Mouse (Mus musculus) frontal cortex, adult 2 months (tissue): ENCODE data around the gene Sesn1. TPM values are rescaled to one million over a fixed set of nuclear protein-coding genes. Genes with fewer than 3 reads are reported as not detected.
"Not testable (repeated sequence)": the region's sequence is repeated elsewhere in the genome, so short reads cannot be mapped to it uniquely, and the experiment has no call there.

ENCODE experiments used
- DNase-seq, 2 experiments: peaks; one replicate each; pipeline ENCODE4 v3.0.0; 2022; ENCODE audit warnings: low spot score in 1 of 2; ENCODE audit errors: extremely low spot score in 1 of 2
- polyA plus RNA-seq: library from polyadenylated mRNA; depleted of rRNA; stranded (reverse); fragments of >200 nt; gene quantifications from 2 replicates; pipeline ENCODE4 v1.2.3, GENCODE M21; 2012

The Sesn1 gene
- polyA plus RNA-seq, 1 experiment = 56.0 TPM

DNA sequence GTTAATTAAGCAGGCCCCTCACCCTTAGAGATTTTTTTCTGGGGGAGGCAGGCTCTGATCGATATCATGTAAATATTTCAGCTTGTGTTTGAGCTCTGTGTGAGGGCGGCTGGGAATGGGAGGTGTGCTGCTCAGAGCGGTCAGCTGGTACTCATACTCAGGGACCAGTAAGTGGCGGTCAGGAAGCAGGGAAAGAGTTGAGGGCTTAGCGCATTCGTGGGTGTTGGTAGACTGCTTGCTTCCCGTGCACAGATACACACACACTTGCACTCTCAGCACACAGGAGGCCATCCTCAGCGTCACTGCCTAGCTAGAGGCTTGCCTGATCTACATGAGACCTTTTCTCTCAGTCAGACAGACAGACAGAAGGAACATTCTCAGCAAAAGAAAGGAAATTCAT lies 91.7 kb downstream of the Sesn1 start:
- DNase-seq = no peak

DNA sequence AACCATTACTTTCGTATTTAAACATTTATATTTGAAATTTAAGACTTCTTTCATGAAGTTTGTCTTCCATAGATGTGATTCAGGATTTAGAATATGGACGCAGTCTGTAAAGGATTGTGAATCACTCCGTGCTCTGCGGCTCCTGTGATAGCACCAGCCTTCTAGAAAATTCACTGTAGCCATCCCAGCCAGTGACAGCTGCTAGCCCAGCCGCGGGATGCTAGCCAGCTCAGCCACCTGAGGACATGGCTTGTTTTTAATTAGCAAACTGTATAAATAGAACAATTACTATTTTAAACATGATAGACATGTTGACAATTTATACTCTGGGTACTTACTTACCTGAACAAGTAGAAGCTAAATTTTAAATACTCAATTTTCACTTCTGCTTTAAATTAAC lies 92.1 kb downstream of the Sesn1 start:
- DNase-seq = no peak

DNA sequence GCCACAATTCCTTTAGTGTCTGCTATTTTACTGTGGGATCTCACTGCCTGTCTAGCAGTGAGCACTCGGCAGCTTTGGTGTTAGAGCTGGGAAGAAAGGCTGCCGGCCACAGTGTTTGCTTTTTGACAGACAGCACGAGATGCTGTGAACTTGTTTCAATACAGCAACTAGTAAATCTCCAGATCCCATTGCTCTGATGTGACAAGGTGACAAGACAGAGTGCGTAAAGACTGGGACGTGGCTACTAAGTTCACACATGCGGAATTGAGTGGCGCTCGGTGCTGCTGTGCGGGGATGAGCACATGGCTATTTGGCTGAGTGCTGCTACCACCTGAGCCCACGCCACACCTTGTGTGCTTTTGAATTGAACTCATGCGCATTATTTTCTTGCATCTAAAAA lies 97.7 kb downstream of the Sesn1 start:
- no peak for DNase-seq

DNA sequence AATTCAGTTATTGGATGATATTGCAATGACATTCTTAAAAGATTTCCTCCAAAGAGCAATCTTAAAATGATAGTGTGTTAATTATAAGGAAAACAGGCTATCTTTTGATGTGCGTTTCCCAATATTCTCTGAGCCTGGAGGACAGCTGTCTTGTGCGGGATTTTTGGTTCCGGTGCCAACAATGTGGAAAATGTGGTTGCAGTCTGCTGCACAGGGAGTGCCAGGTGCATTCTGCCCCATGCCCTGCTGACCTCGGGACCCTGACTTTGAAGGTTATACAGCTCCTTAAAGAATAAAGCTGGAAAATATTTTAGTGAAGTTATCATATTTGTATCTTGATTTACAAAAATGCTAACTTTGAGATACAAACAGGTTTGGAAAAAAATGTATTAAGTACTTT lies 98.2 kb downstream of the Sesn1 start:
- DNase-seq = no peak

DNA sequence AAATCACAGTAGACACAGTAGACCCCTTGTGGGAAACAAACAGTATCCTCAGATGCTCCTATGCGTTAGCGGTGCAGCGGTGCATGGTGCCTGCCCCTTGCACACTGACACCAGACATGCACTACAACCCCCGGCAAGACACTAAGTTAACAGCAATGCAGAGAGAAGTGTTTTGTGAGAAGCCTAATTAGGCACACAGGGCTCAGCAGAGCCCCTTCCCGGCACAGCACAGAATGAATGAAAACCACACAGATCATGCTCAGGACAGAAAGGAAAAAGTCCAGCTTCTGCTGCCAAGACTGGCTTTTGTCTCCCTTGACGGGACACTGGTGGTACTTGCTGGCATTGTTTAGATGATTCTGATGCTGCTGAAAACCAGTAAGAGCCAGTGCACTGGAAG lies 99.2 kb downstream of the Sesn1 start:
- DNase-seq = no peak

DNA sequence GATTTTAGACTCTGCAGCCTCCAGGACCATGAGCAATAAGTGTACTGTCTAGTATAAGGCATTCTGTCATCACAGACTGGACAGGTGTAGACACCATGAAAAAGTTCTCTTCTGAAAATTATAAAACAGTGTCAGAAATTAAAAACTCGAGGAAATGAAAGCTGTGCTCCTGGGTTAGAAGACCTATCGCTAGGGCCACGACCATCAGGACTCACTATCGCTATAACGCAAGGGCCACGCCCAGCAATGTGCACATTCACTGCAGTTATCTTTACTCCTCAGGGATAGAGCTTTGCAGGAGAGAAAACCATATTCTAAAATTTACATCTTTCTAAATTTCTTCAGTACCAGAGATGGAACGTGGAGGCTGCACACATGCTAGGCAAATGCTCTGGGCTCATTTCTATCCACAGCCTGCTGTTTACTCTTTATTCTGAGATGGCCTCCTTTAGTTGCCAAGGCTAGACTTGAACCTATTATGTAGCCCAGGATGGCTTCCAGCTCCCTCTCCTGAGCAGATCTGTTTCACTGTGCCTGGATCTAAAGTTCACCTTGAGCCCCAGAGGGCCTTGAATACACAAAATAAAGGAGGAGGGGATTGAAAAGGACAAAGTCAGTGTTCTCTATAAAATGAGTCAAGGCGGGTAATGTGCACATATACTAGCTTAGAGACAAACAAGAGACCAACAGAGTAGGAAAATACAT lies 102.7 kb downstream of the Sesn1 start:
- DNase-seq = no peak

DNA sequence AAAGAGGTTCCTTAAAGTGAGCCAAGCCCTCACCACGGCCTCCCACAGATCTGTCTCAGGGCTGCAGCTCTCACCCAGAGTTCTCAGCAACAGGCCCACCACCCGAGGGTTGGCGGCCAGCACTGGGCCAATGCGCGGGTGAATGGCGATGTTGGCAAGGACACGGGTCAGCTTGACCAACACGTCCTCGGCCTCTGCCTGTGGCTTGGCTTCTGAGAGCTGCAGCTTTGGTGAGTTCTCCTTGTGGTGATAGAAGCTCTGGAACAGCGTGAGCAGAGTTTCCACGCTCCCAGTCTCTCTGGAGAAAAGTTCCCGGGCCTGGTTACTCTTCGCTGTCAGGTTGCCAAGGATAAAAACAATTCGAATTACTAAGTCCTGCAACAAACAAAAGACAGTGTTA lies 117.0 kb downstream of the Sesn1 start:
- no peak for DNase-seq

DNA sequence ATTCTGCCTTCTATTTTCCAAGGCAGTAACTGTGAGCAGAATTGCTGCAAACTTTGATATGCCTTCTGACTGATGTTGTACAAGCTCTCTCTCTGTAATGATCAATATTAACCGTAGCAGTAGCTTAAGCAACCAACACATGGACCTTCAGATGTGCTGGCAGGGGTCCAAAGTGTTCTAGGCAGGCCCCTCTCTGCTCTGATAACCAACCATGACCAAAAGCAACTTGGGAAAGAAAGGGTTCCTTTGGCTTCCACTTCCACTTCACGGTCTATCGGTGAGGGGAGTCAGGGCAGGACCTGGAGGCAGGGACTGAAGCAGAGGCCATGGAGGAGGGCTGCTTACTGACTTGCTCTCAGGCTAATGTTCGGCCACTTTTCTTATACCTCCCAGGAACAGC lies 121.2 kb downstream of the Sesn1 start:
- no peak for DNase-seq

DNA sequence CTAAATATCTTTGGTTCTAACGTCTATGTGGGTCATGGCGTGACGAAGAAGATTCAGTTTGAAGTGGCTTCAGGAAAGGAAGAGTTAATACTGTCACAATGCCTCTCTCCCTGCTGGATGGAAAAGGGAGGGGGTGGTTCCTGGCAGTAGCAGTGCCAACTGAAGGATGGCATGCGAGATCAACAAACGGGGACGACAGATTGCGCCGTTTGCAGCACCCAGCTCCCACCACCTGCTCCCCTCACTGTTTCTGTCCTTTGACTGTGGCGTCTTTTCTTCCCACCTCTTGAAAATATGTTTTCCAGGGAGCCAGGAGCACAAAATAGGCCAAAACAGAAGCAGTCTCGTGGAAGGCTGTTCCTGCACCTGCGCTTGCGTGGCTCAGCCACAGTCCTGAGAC lies 122.2 kb downstream of the Sesn1 start:
- peak; percentile 84 to 86 for DNase-seq

DNA sequence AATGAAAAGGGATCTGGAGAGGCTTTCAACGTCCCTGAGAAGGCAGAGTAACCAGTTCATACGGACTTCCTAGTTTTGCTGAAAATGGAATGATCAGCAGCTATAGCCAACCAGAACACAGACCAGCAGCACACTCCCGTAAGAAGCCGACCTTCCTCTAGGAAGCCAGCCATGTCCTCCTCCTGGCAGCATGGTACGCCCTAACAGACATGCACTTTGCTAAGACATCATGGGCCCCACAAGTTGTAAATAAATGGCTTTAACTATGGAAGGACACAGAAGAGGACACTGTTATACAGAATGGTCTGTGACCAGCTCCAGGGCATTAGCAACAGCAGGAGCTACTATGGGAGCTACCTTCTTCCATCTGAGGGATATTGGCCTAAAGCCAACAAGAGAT lies 123.2 kb downstream of the Sesn1 start:
- DNase-seq = no peak

DNA sequence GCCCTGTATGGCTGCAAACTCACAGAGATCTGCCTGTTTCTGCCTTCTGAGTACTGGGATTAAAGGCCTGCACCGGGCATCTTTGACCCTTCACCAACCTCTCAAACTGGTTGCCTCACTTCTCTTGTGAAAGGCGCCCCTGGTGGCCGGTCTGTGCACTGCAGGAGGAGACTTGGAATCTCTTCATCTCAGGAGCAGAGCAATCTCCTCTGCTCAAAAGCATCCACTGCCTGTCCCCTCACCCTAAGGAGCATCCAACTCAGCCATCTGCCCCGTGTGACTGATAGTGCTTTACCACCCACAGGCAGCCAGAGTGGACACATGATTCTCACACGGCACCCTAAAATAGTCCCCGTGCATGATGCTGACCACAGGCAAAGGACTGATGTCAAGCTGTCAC lies 123.8 kb downstream of the Sesn1 start:
- peak in 1 of 2 experiments; percentile 68 for DNase-seq

DNA sequence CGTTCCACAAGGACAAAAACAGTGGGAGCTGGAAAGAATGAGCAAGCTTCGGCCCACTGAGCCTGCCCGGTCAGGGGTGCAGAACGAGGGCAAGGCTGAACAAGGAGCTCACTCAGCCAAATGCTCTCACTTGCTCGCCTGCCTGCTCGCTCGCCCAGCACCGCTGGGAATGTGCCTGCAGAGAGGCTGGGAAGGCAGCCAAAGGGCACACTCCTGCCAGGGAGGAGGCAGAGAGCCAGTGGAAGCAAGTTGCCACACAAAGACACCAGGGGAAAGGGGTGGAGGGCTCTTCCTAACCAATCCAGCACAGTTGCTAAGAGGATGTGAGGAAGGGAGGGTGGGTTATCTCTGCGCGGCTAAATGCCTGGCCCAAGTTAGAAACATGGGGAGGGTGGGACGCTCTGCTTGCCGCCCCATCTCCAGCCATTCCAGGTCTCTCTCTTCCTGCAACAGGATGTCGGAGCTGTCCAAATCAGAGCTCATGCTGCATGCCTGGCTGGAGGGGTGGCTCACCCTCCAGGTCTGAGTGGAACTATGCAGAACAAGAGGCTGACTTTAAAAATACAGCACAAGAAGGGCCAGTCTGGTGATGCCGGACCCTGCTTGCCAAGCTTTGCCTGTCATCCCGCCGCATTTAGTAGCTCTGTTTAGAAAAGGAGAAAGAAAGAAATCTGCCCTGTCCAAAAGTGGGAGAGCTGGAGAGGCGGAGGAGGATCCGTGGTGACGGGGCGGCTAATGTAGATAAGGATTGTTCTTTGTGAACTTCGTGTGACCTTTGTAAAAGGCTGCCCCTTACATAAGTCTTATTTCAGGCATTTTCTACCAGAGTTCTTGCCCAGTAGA lies 125.1 kb downstream of the Sesn1 start:
- peak; percentile 75 to 87 for DNase-seq

DNA sequence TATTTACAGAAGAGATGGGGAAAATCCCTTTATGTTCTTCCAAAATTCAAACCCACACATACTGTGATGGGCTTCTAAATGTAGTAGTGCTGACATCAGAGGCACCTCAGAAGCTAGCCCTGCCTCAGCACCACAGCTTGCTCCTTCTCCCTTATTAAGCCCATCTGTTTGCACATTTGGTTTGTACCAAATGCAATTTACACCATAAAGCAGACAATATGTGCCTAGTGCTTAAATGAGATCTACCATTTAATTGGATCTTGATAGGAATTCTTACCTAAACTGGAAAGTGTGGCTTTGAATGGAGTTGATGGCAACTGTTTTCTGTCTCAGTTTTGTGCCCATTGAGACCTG lies 125.7 kb downstream of the Sesn1 start:
- DNase-seq = peak in 1 of 2 experiments; percentile 71

DNA sequence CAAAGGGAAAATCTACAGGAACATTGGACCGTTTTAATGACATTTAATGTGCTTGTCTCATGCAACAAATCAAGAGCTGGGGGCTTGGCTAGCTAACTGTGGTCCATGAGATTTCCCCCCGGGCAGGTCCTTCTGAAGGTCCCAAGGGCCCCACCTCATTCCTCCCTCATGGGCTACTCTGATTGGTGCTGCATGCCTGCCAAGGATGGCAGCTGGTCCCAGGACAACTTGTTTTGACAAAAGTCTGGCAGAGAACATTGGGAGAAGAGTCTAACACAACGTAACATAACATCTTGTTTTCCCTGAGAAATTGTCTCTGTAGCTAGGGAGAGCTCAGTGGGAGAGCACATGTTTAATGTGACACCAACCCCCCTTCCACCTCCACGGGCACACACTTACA lies 126.4 kb downstream of the Sesn1 start:
- DNase-seq = peak in 1 of 2 experiments; percentile 34

DNA sequence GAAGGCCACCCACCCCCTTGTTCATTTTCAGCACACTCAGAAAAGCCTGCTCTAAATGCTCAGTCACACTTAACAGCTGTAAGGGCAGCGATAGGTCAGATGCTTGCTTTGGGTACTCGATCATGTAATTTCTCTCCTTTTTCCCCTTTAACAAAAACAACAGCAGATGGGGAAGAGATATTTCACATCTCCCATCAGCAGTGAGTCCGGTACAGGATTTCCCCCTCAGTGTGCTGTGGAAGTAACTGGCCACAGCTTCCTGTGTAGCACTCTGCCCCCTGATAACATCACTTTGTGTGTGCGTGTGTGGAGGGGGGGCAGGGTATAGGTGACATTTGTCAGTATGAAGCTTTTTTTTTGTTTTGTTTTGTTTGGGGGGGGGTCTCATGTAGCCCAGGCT lies 127.4 kb downstream of the Sesn1 start:
- DNase-seq = no peak

DNA sequence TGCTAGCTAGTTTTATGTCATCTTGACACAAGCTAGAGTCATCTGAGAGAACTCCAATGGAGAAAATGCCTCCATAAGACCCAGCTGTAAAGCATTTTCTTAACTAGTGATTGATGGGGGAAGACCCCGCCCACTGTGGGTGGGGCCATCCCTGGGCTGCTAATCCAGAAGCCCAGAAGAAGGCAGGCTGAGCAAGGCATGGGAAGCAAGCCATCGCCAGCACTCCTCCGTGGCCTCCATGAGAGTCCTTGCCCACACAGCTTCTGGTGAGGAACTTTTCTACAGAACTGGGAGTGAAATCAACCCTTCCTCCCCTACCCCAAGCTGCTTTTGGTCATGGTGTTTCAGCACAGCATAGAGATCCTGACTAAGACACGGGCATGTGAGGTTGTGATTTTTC lies 129.4 kb downstream of the Sesn1 start:
- peak in 1 of 2 experiments; percentile 43 for DNase-seq

DNA sequence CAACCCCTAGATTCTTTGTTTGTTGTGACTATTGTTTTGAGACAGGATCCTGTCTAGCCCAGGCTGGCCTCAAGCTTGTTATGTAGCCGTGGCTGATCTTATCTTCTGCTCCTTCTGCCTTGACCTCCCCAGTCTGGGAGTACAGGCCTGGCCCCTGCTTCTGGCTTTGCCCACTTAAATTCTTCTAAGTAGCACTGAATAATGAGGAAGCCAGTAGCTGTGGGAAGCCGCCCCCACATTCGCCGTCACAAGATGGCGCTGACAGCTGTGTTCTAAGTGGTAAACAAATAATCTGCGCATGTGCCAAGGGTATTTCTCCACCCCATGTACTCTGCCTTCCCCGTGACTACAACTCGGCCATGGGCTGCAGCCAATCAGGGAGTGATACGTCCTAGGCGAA lies 142.6 kb downstream of the Sesn1 start:
- DNase-seq = not testable (repeated sequence)

DNA sequence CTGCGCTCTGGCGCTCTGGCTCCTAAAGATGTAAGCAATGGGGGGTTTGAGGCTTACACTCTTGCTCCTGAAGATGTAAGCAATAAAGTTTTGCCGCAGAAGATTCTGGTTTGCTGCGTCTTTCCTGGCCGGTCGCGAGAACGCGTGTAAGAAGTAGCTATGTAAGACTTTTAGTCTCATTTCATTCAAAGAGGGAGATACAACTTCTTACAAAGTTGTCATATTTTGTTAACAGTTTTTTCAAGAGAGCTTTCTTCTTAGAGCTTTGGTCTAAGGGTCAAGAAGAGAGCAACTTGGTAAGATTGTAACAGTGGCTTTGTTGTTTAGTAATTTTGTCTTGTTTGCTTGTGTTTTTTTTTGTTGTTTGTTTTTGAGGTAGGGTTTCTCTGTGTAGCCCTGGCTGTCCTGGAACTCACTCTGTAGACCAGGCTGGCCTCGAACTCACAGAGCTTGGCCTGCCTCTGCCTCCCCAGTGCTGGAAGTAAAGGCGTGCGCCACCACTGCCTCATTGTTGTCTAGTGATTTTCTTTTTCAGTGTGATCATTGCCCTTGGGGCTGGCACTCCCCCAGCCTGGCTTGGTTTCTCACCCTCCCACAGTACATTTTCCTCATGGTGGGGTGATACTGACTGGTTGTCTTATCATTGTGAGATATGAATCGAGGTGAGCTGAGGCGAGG lies 143.3 kb downstream of the Sesn1 start:
- DNase-seq = no peak

DNA sequence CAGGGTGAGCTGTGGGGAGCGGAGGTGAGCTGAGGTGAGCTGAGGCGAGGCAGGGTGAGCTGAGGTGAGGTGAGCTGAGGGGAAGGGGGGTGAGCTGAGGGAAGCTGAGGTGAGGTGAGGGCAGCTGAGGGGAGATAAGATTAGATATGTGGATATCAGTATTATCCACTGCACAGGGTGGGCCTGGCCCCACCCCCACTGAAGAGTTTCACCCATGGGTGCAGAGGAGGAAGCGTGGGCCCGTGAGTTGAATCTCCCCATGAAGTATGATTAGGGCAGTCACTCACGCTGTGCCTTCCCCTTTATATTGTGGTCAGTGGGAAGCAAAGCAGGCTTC lies 143.8 kb downstream of the Sesn1 start:
- DNase-seq = no peak

DNA sequence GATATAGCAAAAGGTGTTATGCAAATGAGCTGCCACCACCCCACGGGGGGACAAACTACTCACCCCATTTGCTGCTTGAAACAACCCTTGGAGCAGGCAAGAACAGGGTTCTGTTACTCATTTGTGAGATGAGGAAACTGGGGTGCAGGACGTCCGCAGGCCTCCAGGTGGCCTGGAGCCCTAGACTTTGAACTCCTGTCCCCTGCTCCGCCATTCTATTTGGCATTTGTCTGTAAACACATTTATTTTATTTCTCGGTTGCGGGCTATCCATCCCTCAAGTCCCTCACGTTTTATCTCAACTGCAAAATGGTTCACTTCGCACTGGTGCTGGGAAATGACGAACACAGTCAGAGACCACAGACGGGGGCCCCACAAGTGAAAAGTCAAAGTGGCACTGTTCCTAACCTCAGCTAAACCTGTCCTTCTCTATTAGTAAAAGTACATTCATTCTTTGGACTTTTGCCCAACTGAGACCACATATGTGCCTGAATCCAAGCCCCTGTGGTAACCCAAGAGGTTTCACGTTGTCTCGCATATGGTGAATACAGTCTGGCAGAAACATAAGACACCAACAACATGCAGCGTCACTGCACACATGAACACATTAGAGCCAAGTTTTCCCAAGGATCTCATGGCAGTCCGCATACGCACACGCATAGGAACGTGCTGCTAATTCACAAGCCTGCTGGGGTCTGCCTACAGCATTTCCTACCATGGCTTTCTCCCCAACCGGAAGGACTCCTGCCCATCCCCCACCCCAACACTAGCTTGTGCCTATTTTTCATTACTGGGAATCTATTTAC lies 147.9 kb downstream of the Sesn1 start:
- no peak for DNase-seq
